Mouse (Mus musculus): ENCODE data around the gene H2-DMb2.

DNA sequence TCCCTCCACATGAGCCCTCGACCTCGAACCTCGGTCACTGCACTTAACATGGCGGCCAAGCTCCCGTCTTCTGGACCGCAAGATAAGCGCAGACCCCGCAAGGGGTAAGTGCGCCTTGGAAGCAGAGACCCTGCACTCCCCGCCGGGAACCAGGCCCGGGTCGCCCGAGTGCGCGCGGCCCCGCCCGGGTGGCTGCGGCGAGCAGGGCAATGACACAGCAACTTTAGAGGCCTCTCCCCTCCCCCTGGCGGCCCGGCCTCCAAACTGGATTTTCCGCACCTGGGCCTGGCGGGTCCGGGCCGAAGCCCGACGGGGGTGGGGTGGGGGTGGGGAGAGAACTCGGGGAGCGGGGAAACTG is 22.3 kb upstream of the H2-DMb2 start:
- TF ChIP-seq POLR2A (IDR thresholded peaks at IDR 0.05; ENCODE audit: borderline replicate concordance, insufficient read depth, low read length) (no peak), CTCF (IDR thresholded peaks at IDR 0.05; ENCODE audit: borderline replicate concordance, insufficient read depth, low read depth, low read length) (no peak)

Data from cerebellum, adult 2 months (tissue).